Mouse (Mus musculus): ENCODE data around the gene Jak1. TPM values are rescaled to one million over a fixed set of nuclear protein-coding genes. Genes with fewer than 3 reads are reported as not detected.

Jak1 gene
- polyA plus RNA-seq (2011; ENCODE audit: insufficient read depth, insufficient read length, low read depth, missing spikeins), result 55.9 and 57.3 TPM in 2 replicates

- Histone ChIP-seq H3K9me3 (replicated peaks; ENCODE audit: control insufficient read depth, insufficient read depth, low read length, poor library complexity, severe bottlenecking) (no peaks in the 10 kb centered on the region), H3K36me3 (ENCODE audit: control insufficient read depth, insufficient read depth, low read length, poor library complexity, severe bottlenecking) (no peaks in the 10 kb centered on the region), H3K4me1 (ENCODE audit: control insufficient read depth, insufficient read depth, low read length) (no peaks in the 10 kb centered on the region), H3K9ac (ENCODE audit: low read depth, poor library complexity, severe bottlenecking) (peak within 1 kb of the TSS; percentile 77), H3K4me3 (ENCODE audit: low read depth, low read length) (peak within 1 kb of the TSS; percentile 77), H3K27ac (ENCODE audit: insufficient read depth, low read length) (no peak within 1 kb of the TSS), H3K27me3 (ENCODE audit: control insufficient read depth, insufficient read depth, low read length, poor library complexity, severe bottlenecking) (0 out of 2 replicates have a peak, but pooled peaks cover 1% of the 10 kb centered on the region)
- TF ChIP-seq CTCF (IDR thresholded peaks at IDR 0.05; ENCODE audit: low read depth, low read length) (no peak), EP300 (IDR thresholded peaks at IDR 0.05; ENCODE audit: insufficient read depth, low read depth, low read length) (no peak), POLR2A (IDR thresholded peaks at IDR 0.05; ENCODE audit: insufficient read depth, low read length) (peak; percentile 66)
These were observed at the start of gene Jak1 for GRCm38 (mm10) chr4:101264741-101265513. Gene Jak1 (minus strand): TSS chr4:101265282.

- Histone ChIP-seq H3K27ac (ENCODE audit: insufficient read depth, low read length) (no peak overlapping the region), H3K36me3 (ENCODE audit: control insufficient read depth, insufficient read depth, low read length, poor library complexity, severe bottlenecking) (no peaks in the 10 kb centered on the region), H3K9me3 (replicated peaks; ENCODE audit: control insufficient read depth, insufficient read depth, low read length, poor library complexity, severe bottlenecking) (no peaks in the 10 kb centered on the region), H3K9ac (ENCODE audit: low read depth, poor library complexity, severe bottlenecking) (no peak overlapping the region), H3K4me3 (ENCODE audit: low read depth, low read length) (no peak overlapping the region), H3K27me3 (ENCODE audit: control insufficient read depth, insufficient read depth, low read length, poor library complexity, severe bottlenecking) (peaks cover 5% of the 10 kb centered on the region), H3K4me1 (ENCODE audit: control insufficient read depth, insufficient read depth, low read length) (no peaks in the 10 kb centered on the region)
- TF ChIP-seq CTCF (IDR thresholded peaks at IDR 0.05; ENCODE audit: low read depth, low read length), result no peak
- TF ChIP-seq POLR2A (IDR thresholded peaks at IDR 0.05; ENCODE audit: insufficient read depth, low read length), result no peak
- TF ChIP-seq EP300 (IDR thresholded peaks at IDR 0.05; ENCODE audit: insufficient read depth, low read depth, low read length), result no peak
These were observed 47.0 kb upstream of the Jak1 start for GRCm38 (mm10) chr4:101312055-101312454.

GRCm38 (mm10) chr4:101308166-101308565 is 43.1 kb upstream of the Jak1 start:
- no peak for TF ChIP-seq CTCF (IDR thresholded peaks at IDR 0.05; ENCODE audit: low read depth, low read length)
- Histone ChIP-seq H3K4me3 (ENCODE audit: low read depth, low read length) (no peak overlapping the region), H3K36me3 (ENCODE audit: control insufficient read depth, insufficient read depth, low read length, poor library complexity, severe bottlenecking) (no peaks in the 10 kb centered on the region), H3K9me3 (replicated peaks; ENCODE audit: control insufficient read depth, insufficient read depth, low read length, poor library complexity, severe bottlenecking) (no peaks in the 10 kb centered on the region), H3K27ac (ENCODE audit: insufficient read depth, low read length) (no peak overlapping the region), H3K9ac (ENCODE audit: low read depth, poor library complexity, severe bottlenecking) (no peak overlapping the region), H3K4me1 (ENCODE audit: control insufficient read depth, insufficient read depth, low read length) (no peaks in the 10 kb centered on the region), H3K27me3 (ENCODE audit: control insufficient read depth, insufficient read depth, low read length, poor library complexity, severe bottlenecking) (peaks cover 4% of the 10 kb centered on the region)

- TF ChIP-seq EP300 (IDR thresholded peaks at IDR 0.05; ENCODE audit: insufficient read depth, low read depth, low read length) (no peak), POLR2A (IDR thresholded peaks at IDR 0.05; ENCODE audit: insufficient read depth, low read length) (no peak), CTCF (IDR thresholded peaks at IDR 0.05; ENCODE audit: low read depth, low read length) (no peak)
- H3K36me3 ChIP-seq (ENCODE audit: control insufficient read depth, insufficient read depth, low read length, poor library complexity, severe bottlenecking), result no peaks in the 10 kb centered on the region
- H3K27ac ChIP-seq (ENCODE audit: insufficient read depth, low read length), result no peak overlapping the region
- no peaks in the 10 kb centered on the region for H3K9me3 ChIP-seq (replicated peaks; ENCODE audit: control insufficient read depth, insufficient read depth, low read length, poor library complexity, severe bottlenecking)
- H3K9ac ChIP-seq (ENCODE audit: low read depth, poor library complexity, severe bottlenecking), result no peak overlapping the region
- H3K4me3 ChIP-seq (ENCODE audit: low read depth, low read length), result no peak overlapping the region
- peaks cover 4% of the 10 kb centered on the region for H3K27me3 ChIP-seq (ENCODE audit: control insufficient read depth, insufficient read depth, low read length, poor library complexity, severe bottlenecking)
- H3K4me1 ChIP-seq (ENCODE audit: control insufficient read depth, insufficient read depth, low read length), result no peaks in the 10 kb centered on the region
These were observed 42.2 kb upstream of the Jak1 start for GRCm38 (mm10) chr4:101307286-101307685.

GRCm38 (mm10) chr4:101306132-101306915 is 41.2 kb upstream of the Jak1 start:
- no peak overlapping the region for H3K9ac ChIP-seq (ENCODE audit: low read depth, poor library complexity, severe bottlenecking)
- TF ChIP-seq EP300 (IDR thresholded peaks at IDR 0.05; ENCODE audit: insufficient read depth, low read depth, low read length), result no peak
- TF ChIP-seq POLR2A (IDR thresholded peaks at IDR 0.05; ENCODE audit: insufficient read depth, low read length), result no peak

GRCm38 (mm10) chr4:101305126-101305525 is 40.0 kb upstream of the Jak1 start:
- H3K36me3 ChIP-seq (ENCODE audit: control insufficient read depth, insufficient read depth, low read length, poor library complexity, severe bottlenecking), result no peaks in the 10 kb centered on the region
- H3K27me3 ChIP-seq (ENCODE audit: control insufficient read depth, insufficient read depth, low read length, poor library complexity, severe bottlenecking), result no peaks in the 10 kb centered on the region; the same call in 1 of the 2 replicates
- H3K4me1 ChIP-seq (ENCODE audit: control insufficient read depth, insufficient read depth, low read length), result no peaks in the 10 kb centered on the region
- H3K27ac ChIP-seq (ENCODE audit: insufficient read depth, low read length), result no peak overlapping the region
- TF ChIP-seq POLR2A (IDR thresholded peaks at IDR 0.05; ENCODE audit: insufficient read depth, low read length) (no peak), CTCF (IDR thresholded peaks at IDR 0.05; ENCODE audit: low read depth, low read length) (no peak), EP300 (IDR thresholded peaks at IDR 0.05; ENCODE audit: insufficient read depth, low read depth, low read length) (no peak)
- H3K9me3 ChIP-seq (replicated peaks; ENCODE audit: control insufficient read depth, insufficient read depth, low read length, poor library complexity, severe bottlenecking), result no peaks in the 10 kb centered on the region
- H3K9ac ChIP-seq (ENCODE audit: low read depth, poor library complexity, severe bottlenecking), result no peak overlapping the region
- H3K4me3 ChIP-seq (ENCODE audit: low read depth, low read length), result no peak overlapping the region

More at GRCm38 (mm10) chr4:101306132-101306915, 41.2 kb upstream of the Jak1 start:
- Histone ChIP-seq H3K36me3 (ENCODE audit: control insufficient read depth, insufficient read depth, low read length, poor library complexity, severe bottlenecking) (no peaks in the 10 kb centered on the region), H3K4me1 (ENCODE audit: control insufficient read depth, insufficient read depth, low read length) (no peaks in the 10 kb centered on the region), H3K9me3 (replicated peaks; ENCODE audit: control insufficient read depth, insufficient read depth, low read length, poor library complexity, severe bottlenecking) (no peaks in the 10 kb centered on the region), H3K27ac (ENCODE audit: insufficient read depth, low read length) (no peak overlapping the region), H3K27me3 (ENCODE audit: control insufficient read depth, insufficient read depth, low read length, poor library complexity, severe bottlenecking) (no peaks in the 10 kb centered on the region; the same call in 1 of the 2 replicates), H3K4me3 (ENCODE audit: low read depth, low read length) (no peak overlapping the region)
